Mouse (Mus musculus) erythroblast, embryonic 14.5 days (primary cell): Measurements from ENCODE around the gene Btnl6.

Experiments
- GATA1 ChIP-seq: IDR thresholded peaks from 2 replicates; pipeline ENCODE4 v1.6.1; 2012; ENCODE audit warnings: low read length, inconsistent platforms, mixed read lengths
- TAL1 ChIP-seq: IDR thresholded peaks from 3 replicates; pipeline ENCODE4 v1.6.1; 2012; ENCODE audit warnings: low read length, inconsistent platforms, mixed read lengths

GRCm38 (mm10) chr17:34549156-34549555, 32.0 kb upstream of the Btnl6 start:
- no peak for TF ChIP-seq GATA1
- TF ChIP-seq TAL1 = no peak
